Mouse (Mus musculus) T-cell, adult 2 months (primary cell): ENCODE measurements at regions not wholly inside any gene's neighbourhood (a gene's known extent, or its start where the extent isn't known, plus 50 kb on each side); places are given as distances from the start of the nearest gene placed in this dataset.

Experiments
- DNase-seq: peaks from one replicate; pipeline ENCODE4 v3.0.0; 2022; ENCODE audit warnings: low spot score

GRCm38 (mm10) chr1:125307223-125307622, 128.3 kb downstream of the Actr3 start:
- no peak for DNase-seq

- DNase-seq, result no peak
These were observed 136.9 kb downstream of the Actr3 start for GRCm38 (mm10) chr1:125298520-125299090.

GRCm38 (mm10) chr1:125295646-125296045, 139.9 kb downstream of the Actr3 start:
- DNase-seq, result no peak

- DNase-seq, result no peak
These were observed 145.1 kb downstream of the Actr3 start for GRCm38 (mm10) chr1:125290320-125291021.

- DNase-seq, result no peak
These were observed 149.2 kb downstream of the Actr3 start for GRCm38 (mm10) chr1:125286347-125286746.

GRCm38 (mm10) chr1:125284693-125285092, 150.8 kb downstream of the Actr3 start:
- DNase-seq, result no peak

- DNase-seq, result peak; percentile 1
These were observed 161.8 kb downstream of the Actr3 start for GRCm38 (mm10) chr1:125273752-125274151.

- DNase-seq, result no peak
These were observed 171.8 kb downstream of the Actr3 start for GRCm38 (mm10) chr1:125263684-125264083.

- no peak for DNase-seq
These were observed 172.5 kb downstream of the Actr3 start for GRCm38 (mm10) chr1:125263068-125263467.

- DNase-seq, result no peak
These were observed 193.2 kb downstream of the Actr3 start for GRCm38 (mm10) chr1:125242345-125242744.

- DNase-seq, result no peak
These were observed 193.8 kb downstream of the Actr3 start for GRCm38 (mm10) chr1:125241717-125242116.

GRCm38 (mm10) chr1:125237595-125237988, 197.9 kb downstream of the Actr3 start:
- DNase-seq, result no peak

- no peak for DNase-seq
These were observed 198.5 kb downstream of the Actr3 start for GRCm38 (mm10) chr1:125236948-125237594.

GRCm38 (mm10) chr1:125234747-125235146, 200.8 kb downstream of the Actr3 start:
- DNase-seq, result no peak

- DNase-seq, result no peak
These were observed 212.2 kb downstream of the Actr3 start for GRCm38 (mm10) chr1:125223370-125223769.

GRCm38 (mm10) chr1:125216192-125216591, 219.3 kb downstream of the Actr3 start:
- no peak for DNase-seq

- DNase-seq, result no peak
These were observed 248.4 kb downstream of the Actr3 start for GRCm38 (mm10) chr1:125187091-125187490.

- no peak for DNase-seq
These were observed 259.2 kb downstream of the Actr3 start for GRCm38 (mm10) chr1:125176124-125176937.

GRCm38 (mm10) chr1:125174725-125175124, 260.8 kb downstream of the Actr3 start:
- no peak for DNase-seq

- DNase-seq, result no peak
These were observed 263.1 kb downstream of the Actr3 start for GRCm38 (mm10) chr1:125172474-125172873.

- DNase-seq, result no peak
These were observed 270.3 kb downstream of the Actr3 start for GRCm38 (mm10) chr1:125165226-125165625.

GRCm38 (mm10) chr1:125158481-125158880, 277.0 kb downstream of the Actr3 start:
- DNase-seq, result no peak
